Mouse (Mus musculus) lung, adult 2 months (tissue): ENCODE measurements at regions not wholly inside any gene's neighbourhood (a gene's known extent, or its start where the extent isn't known, plus 50 kb on each side); places are given as distances from the start of the nearest gene placed in this dataset.

Source experiments
- CTCF ChIP-seq: fragments of 200-500 bp; IDR thresholded peaks from 2 replicates; pipeline ENCODE4 v1.5.1; 2011; ENCODE audit warnings: mild to moderate bottlenecking, low read length, control low read depth; ENCODE audit not compliant: insufficient read depth
- POLR2A ChIP-seq: fragments of 200-500 bp; IDR thresholded peaks from 2 replicates; pipeline ENCODE4 v1.6.1; 2011; ENCODE audit warnings: low read depth, mild to moderate bottlenecking, control low read depth, low read length, borderline replicate concordance; ENCODE audit errors: extremely low read depth

- no peak for TF ChIP-seq POLR2A
- no peak for TF ChIP-seq CTCF
These were observed 140.7 kb downstream of the Usp46 start for GRCm38 (mm10) chr5:73927534-73927933.
